Mouse (Mus musculus): ENCODE measurements at regions not wholly inside any gene's neighbourhood (a gene's known extent, or its start where the extent isn't known, plus 50 kb on each side); places are given as distances from the start of the nearest gene placed in this dataset.

- Histone ChIP-seq H3K27me3 (ENCODE audit: control insufficient read depth, insufficient read depth, low read length) (no peaks in the 10 kb centered on the region), H3K4me3 (ENCODE audit: control insufficient read depth, low read depth, low read length) (peak overlapping the region; percentile 87), H3K4me1 (ENCODE audit: control insufficient read depth, insufficient read depth, low read length) (peaks cover 8% of the 10 kb centered on the region), H3K36me3 (ENCODE audit: control insufficient read depth, insufficient read depth, low read length) (peaks cover 2% of the 10 kb centered on the region; the same call in 1 of the 2 replicates), H3K27ac (ENCODE audit: control insufficient read depth, insufficient read depth, low read depth, low read length) (peak overlapping the region; percentile 94)
- no peak for TF ChIP-seq CTCF (IDR thresholded peaks at IDR 0.05; ENCODE audit: control insufficient read depth, insufficient read depth, insufficient replicate concordance, low read depth, low read length)
- 0 out of 2 replicates have a peak, but pooled peaks have one; percentile 17 for TF ChIP-seq POLR2A (IDR thresholded peaks at IDR 0.05; ENCODE audit: control insufficient read depth, low read depth, low read length)
Measured at GRCm38 (mm10) chr14:115041336-115042054, 50.5 kb upstream of the Gpc5 start.

GRCm38 (mm10) chr14:115042055-115042564 is 49.9 kb upstream of the Gpc5 start:
- Histone ChIP-seq H3K36me3 (ENCODE audit: control insufficient read depth, insufficient read depth, low read length) (peaks cover 2% of the 10 kb centered on the region; the same call in 1 of the 2 replicates), H3K27me3 (ENCODE audit: control insufficient read depth, insufficient read depth, low read length) (no peaks in the 10 kb centered on the region), H3K27ac (ENCODE audit: control insufficient read depth, insufficient read depth, low read depth, low read length) (peak overlapping the region; percentile 94), H3K4me1 (ENCODE audit: control insufficient read depth, insufficient read depth, low read length) (peaks cover 8% of the 10 kb centered on the region), H3K4me3 (ENCODE audit: control insufficient read depth, low read depth, low read length) (peak overlapping the region; percentile 87)
- TF ChIP-seq CTCF (IDR thresholded peaks at IDR 0.05; ENCODE audit: control insufficient read depth, insufficient read depth, insufficient replicate concordance, low read depth, low read length) (peak; percentile 70), POLR2A (IDR thresholded peaks at IDR 0.05; ENCODE audit: control insufficient read depth, low read depth, low read length) (no peak)
